Mouse (Mus musculus) embryonic fibroblast, embryonic 13.5 days (primary cell): Measurements from ENCODE around the gene Grcc10.

Experiments used
- CTCF ChIP-seq: IDR thresholded peaks from 2 replicates; pipeline ENCODE4 v1.5.1; 2011; ENCODE audit warnings: mild to moderate bottlenecking, control low read depth, low read length, moderate library complexity, borderline replicate concordance; ENCODE audit not compliant: insufficient read depth
- POLR2A ChIP-seq: IDR thresholded peaks from 2 replicates; pipeline ENCODE4 v1.6.1; 2011; ENCODE audit warnings: low read depth, mild to moderate bottlenecking, control low read depth, low read length, moderate library complexity

GRCm38 (mm10) chr6:124719354-124719978 is 21.7 kb downstream of the Grcc10 start:
- TF ChIP-seq CTCF = no peak
- no peak for TF ChIP-seq POLR2A
